Mouse (Mus musculus): Measurements from ENCODE around the gene Htatip2. TPM values are rescaled to one million over a fixed set of nuclear protein-coding genes. Genes with fewer than 3 reads are reported as not detected.

Htatip2 gene
- polyA plus RNA-seq, 1 experiment = 19.6 TPM

DNA sequence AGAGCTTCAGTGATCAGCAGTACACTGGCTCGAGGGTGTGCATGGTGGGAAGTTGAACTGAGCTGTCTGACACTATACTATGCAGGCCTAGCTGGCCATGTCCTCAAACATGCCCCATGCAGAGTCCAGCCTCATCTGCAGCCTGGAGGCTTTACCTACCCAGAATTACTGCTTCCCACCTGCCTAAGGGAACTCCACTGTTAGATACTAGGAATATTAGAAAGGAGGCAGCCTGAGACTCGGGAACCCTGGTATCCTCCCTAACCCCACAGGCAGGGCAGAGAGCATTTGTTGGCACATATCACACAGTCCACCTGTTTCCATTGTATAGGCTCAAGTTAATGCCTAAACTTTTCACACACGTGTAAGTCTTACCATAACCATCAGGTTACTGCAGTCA is 18.7 kb downstream of the Htatip2 start:
- no peak for TF ChIP-seq GATA1 (IDR thresholded peaks at IDR 0.05; ENCODE audit: low read length)

DNA sequence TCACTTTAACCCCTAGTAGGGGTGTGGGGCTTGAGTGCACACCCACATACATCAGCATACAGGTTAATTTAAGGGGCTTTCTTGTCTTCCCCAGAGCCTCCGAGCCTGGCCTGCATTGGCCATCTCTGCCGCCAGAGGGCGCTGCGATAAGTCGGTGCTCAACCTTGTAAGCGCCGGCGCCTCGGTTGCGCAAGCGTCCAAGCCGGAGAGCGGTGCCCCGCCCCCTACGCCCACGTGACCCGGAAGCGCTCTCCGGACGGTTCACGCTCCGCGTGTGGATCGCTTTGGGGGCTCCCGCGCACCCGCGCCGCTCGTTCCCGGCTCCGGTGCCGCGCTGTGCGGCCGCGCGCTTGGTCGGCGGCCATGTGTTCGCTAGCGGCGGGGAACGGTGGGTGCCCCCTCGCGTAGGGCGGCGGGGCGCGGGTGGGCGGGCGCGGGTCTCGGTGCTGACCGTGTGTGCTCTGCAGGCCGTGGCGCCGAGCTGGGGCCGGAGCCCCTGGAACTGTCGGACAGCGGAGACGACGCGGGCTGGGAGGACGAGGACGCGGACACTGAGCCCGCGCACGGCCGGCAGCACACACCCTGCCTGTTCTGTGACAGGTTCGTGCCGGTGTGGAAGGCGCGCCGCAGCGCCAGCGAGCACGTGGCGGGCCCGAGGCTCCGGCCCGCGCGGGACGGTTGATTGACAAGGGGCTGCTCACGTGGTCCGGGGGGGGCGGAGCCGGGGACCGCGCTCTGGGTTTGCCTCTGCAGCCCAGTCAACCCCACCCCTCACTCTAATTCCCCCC is 19.4 kb downstream of the Htatip2 start, which contains the start of gene Prmt3:
Gene Prmt3, plus strand, starts transcription at position 233 of the 788 bp plus-strand sequence.
- TF ChIP-seq GATA1 (IDR thresholded peaks at IDR 0.05; ENCODE audit: low read length) = no peak

DNA sequence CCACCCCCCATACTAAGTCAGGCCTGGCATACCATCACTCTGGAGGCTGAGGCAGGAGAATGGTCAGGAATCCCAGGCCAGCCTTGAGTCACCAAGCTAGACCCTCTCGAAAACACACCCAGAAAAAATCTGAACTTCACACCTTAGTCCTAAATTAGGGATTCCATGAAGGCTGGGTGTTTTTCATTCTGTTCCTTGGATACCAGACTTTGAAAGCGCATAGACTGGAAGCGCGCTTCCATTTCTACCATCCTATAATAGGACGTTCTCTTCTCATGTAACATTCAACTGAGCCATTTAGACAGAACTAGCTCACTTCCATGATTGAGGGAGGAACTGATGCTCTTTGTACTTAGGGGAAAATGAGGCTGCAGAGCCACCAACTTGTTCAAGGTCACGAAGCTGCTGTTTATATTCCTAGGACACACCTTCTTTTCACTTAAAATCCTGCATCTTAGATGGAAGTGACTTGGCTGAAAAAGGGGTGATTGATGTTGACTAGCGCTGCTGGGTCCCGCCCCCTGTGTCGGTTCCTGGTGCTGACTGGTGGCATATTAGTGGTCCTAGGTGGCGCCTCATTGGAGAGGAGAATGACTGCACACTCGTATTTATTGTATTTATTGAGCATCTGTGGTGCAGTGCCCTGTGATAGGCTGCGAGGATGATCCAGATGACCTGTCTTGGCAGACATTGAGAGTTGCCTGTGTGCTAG is 20.1 kb downstream of the Htatip2 start:
- TF ChIP-seq GATA1 (IDR thresholded peaks at IDR 0.05; ENCODE audit: low read length) = no peak

DNA sequence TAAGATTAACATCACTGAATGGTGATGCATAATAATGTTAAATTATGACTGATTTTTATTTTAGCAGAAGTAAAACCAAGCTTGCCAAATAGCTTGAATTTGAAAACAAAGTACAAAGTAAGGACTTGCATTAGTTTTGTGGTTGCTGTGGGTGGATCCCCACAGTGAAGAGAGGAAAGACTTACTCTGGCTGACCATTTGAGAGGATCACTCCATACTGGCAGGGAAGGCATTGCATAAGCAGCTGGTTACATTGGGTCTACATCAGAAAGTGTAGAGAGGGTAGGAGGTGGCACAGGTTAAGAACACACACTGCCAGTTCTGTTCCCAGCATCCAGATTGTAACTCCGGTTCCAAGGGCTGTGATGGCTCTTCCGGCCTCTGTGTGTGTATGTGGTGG is 24.1 kb downstream of the Htatip2 start:
- TF ChIP-seq GATA1 (IDR thresholded peaks at IDR 0.05; ENCODE audit: low read length) = no peak

DNA sequence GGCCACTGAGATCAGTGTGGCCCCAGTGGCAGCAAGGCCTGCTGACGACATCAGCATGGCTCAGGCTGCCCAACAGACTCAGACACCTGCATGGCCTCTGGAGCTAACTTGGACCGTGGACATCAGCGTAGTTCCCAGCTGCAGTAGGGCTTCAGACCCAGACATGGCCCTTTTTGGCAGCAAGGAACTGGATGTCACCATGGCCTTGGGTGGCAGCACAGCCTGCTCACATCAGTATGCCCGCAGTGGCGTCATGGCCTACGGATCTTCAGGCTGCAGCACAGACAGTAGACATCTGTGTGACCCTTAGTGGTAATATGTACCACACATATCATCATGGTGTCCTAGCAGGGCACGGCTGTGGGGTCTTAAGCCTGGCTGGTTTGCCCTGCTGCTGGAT is 26.2 kb downstream of the Htatip2 start:
- no peak for TF ChIP-seq GATA1 (IDR thresholded peaks at IDR 0.05; ENCODE audit: low read length)

DNA sequence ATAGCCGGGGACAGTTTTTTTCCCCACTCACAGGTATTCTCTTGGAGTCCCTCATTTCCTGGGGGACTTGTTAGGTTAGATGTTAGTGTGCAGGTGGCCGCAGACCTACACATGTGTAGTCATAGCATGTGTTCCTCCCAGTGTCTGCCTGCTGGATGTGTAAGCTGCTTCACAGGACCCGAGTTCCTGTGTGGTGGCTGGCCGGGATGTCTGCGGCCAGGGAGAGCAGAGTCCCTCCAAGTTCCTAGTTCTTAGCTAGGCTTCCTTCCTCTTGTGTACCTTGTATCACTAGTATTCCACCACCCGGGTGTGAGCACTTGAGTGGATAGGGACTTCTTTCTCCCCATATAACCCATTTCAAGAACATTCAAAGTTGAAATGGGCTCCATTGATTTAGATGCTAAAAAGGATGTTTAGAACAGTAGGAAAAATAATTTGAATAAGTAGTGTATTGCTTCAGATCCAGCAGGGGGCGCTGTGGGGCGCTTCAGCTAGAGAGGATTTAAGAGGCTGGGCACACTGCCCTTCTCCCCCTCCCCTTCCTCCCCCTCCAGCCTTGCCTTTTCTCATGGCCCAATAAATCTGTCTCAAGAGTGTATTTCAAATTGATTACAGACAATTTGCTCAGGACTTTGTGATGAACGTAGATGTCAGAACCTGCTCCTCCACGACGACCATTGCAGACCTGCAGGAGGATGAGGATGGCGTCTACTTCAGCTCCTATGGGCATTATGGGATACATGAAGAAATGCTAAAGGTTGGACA is 27.9 kb downstream of the Htatip2 start:
- no peak for TF ChIP-seq GATA1 (IDR thresholded peaks at IDR 0.05; ENCODE audit: low read length)

DNA sequence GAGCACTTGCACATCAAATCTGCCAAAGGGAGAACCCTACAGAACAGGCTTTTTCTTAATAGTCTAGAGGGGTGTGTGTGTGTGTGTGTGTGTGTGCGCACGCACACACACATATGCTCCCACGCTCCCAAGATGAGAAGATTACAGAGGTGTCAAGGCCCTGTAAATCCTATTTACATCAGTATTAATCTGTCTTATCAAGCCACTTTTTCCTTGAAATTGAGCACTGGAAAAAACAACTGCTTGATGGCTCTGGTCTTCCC is 28.4 kb downstream of the Htatip2 start:
- no peak for TF ChIP-seq GATA1 (IDR thresholded peaks at IDR 0.05; ENCODE audit: low read length)

DNA sequence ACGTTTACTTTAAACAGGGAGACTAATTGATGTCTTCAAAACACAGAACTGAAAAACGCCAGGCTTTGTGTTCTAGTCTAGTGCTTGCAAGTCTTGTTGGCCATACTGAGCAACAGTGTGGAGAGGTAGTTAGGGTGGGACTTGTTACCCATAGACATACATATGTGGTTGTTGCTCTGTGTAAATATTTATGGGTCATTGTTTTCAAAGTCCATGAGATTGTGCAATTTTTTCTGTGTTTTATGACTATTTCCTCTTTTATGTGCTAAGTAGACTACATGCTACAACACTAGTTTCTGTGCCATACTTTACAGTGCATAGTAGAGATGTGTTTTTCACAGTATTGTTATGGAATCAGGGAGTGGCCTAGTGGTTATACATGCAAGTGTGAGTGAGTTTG is 35.4 kb downstream of the Htatip2 start:
- no peak for TF ChIP-seq GATA1 (IDR thresholded peaks at IDR 0.05; ENCODE audit: low read length)

DNA sequence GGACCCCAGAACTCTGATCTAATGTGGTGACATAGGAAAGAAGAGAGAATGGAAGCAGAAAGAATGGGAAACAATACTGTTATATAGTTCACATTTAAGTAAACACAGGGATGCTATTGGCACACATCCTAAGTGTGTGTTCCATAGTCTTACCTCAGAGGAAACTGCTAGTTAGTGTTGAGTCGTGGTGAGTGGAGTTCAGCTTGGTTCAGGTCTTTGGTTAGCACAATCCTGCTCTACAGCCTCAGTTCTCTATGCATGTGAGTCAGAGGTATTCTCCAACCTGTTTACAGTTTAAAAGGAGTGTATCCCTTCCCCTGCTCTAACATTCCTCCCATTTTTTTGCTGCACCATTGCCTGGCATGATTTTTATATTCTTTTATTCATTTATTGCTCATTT is 38.3 kb downstream of the Htatip2 start:
- TF ChIP-seq GATA1 (IDR thresholded peaks at IDR 0.05; ENCODE audit: low read length) = no peak

DNA sequence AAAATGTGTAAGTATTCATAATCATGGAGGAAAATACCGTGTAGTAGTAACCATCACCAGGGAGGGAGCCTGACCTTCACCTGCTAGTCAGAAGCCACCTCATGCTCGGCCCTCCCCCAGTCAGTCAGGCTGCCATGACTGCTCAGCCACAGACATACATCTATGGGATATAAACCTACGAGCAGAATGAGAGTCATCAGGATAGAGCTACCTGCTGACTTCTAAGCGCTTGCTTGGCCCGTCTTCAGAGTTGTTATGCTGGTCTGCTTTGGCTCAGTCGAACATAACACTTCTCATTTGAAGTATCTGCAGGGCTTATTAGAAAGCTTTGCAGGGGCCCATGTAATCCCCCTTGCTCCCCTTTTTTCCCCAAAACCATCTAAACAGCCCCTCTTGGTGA is 44.6 kb downstream of the Htatip2 start:
- no peak for TF ChIP-seq GATA1 (IDR thresholded peaks at IDR 0.05; ENCODE audit: low read length)

DNA sequence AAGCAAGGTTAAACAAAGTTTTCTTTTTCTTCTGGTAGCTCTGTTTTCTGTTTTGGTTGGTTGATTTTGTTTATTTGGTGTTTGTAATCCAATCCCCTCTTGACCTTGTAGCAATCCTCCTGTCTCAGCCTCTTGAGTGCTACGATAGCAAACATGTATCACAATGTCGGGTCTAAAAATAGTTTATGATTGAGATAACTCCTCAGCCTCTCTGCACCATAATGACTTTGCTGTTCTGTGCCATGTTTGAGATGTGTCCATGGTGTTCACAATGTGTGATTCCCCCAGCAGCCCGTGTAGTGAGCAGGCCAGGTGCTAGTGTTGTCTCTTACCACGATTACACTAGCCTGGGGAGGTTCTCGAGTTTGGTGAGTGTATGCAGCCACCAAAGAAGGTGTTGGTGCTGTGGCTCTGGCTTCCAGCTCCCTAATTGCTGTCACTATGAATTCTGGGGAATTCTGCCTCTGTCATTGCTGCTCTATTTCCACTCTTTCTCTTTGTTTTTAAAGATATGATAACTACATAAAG is 45.8 kb downstream of the Htatip2 start:
- TF ChIP-seq GATA1 (IDR thresholded peaks at IDR 0.05; ENCODE audit: low read length) = no peak

DNA sequence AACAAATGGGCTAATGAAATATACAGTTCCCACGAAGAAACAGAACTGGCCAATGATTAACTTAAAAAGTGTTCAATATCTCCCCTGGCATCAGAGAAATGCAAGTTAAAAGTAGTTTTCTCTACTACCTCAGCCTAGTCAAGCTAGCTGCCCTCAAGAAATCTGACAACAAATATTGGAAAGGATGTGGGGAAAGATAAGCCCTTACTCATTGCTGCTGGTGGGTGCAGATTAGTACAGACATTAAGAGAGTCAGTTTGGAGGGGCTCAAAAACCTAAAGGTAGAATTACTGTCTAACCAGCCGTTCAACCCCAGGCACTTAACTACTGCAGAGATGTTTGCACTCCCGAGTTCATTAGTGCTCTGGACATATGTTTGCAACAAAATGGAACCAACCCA is 46.7 kb downstream of the Htatip2 start:
- TF ChIP-seq GATA1 (IDR thresholded peaks at IDR 0.05; ENCODE audit: low read length) = peak; percentile 63

DNA sequence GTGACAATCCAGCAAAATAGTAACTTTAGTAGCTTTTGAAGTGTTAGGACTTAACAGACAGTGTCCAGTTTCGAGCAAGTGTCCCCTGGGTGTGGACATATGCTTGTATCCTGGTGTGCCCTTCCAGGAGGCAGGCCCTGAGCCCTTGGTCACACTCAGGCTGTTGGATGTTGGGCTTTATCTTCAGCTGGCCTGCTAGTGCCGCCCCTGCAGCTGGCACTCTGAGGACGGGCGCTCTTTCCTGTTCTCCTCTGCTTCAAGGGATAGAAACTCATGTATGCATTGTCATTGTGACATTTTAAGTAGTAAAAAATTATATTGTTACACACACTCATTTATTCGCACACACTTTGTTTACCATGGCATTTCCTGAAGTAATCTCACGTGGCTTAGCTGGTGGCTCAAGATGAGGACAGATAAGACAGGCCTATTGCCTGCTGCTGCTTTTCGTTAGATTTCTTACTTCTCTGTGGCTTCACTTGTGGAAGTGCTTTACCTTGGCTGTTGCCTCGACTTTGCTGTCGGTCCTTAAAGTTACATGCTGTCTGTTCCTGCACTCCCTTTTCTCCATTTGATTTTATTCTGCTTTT is 48.3 kb downstream of the Htatip2 start:
- TF ChIP-seq GATA1 (IDR thresholded peaks at IDR 0.05; ENCODE audit: low read length) = peak; percentile 59

DNA sequence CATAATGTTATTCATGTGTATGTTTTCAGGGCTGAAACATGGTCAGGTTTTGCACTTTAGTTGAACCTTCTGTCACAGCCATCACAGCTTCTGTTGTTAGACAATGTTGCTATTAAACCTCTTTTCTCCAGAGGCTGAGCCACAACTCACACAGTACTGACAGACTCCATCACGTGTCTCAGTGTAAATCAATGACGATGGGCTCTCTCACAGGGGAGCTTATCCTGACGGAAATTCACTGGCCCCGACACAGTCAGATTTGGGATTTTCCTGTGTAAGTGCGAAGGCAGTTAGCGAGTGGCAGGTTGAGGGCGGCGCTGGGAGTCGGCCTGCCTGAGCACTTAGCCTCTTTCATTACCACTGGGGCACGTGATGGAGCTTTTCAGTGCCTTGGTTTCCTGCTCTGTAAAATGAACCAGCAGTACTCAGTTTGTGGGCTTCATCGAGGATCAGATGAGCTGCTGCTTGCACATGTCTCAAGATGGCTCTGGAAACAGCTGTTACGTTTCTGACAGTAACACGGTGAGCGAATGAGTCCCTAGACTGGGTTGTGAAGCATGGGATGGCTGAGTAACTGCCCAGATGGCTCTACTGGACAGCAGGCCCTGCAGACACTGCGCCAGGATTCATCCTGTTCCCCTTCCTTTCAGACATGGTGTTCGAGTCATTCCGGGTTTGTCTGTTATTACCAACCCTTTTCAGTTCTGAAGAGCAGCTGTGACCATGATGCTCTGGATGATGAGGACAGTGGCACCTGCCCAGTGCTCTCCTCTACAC is 49.1 kb downstream of the Htatip2 start:
- TF ChIP-seq GATA1 (IDR thresholded peaks at IDR 0.05; ENCODE audit: low read length) = no peak

DNA sequence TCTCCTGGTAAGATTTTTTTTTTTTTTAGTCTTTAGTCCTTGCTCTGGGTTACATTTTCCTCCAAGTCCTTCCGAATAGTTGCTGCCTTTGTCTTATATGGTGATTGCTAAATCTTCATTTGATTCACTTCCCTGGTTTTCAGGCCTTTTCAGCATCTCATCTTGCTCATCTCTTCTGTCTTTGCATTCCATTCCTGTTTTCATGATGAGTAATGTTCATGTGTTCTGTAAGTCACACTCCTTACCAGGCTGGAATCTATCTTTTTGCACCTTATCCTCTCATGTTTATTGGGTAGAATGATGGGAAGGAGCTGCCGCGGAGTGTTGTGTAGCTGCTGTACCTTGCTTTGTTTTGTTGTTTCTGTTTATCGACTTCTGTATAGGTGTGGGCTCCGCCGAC is 50.2 kb downstream of the Htatip2 start:
- no peak for TF ChIP-seq GATA1 (IDR thresholded peaks at IDR 0.05; ENCODE audit: low read length)

All from G1E-ER4 (cell line).